Mouse (Mus musculus) MEL-GATA-1-ER (cell line): ENCODE data around the gene Doc2b.
A peak's percentile ranks its signal among the peaks of the same experiment; 100 is the strongest.

Experiments
- DNase-seq: peaks from one replicate; pipeline ENCODE4 v3.0.0-alpha.2; 2012; ENCODE audit warnings: low read depth; ENCODE audit errors: extremely low read depth

Doc2b gene

GRCm38 (mm10) chr11:75793351-75793750, 2.5 kb downstream of the Doc2b start:
- DNase-seq = no peak

DNA sequence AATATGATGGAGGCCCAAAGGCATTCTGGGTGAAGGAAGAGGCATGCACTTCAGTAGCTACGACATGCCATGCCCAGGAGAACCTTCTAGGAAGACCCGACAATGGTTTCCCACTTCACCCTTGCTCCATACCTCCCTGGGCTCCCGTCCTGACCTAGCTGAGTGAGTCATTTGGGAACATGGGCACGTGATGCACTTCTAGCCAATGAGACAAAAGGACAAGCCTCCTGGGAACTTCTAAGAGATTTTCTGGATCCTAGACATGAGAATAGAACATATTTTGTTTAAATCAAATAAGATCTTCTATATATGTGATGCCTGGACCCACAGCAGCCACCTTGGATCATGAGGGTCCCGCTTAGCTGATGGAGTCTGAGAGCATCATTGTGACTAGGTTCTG, 3.3 kb downstream of the Doc2b start:
- no peak for DNase-seq

DNA sequence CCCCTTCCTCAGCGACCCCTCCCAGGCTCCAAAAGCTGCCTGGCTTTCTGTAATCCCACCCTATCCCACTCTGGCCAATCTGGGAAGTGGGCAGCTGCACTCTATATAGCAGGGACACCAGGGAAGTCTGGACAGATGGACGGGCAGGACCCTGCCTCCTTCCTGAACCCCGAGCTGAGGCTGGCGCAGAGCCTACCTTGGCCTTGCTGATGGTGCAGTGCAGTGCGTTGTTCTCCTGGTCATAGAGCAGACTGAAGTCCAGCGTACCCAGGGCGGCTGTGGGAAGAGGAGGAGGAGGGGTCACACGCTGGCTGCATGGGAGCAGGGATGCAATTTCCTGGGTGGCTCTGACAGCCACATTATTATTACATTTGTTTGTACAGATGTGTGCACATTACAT, 10.0 kb downstream of the Doc2b start:
- no peak for DNase-seq

- DNase-seq = no peak
These were observed 12.1 kb downstream of the Doc2b start for GRCm38 (mm10) chr11:75783799-75784198.

DNA sequence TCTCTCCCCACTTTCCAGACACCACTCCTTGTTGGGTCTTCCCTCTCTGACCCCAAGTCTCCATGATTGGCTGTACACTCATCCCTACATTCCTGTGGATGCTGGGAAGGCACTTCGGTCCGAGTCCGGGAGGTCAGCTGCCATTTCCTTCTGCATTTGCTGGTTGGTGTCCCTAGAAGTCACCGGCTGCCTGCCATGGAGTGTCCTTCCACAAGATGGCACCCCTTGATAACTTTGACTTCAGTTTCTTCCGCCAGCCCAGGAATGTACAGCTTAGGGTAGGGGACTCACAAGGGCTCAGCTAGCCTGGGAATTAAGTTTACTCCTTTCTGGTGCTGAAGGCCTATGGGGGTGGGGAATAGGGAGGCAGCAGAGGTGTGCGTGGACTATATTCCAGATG, 13.9 kb downstream of the Doc2b start:
- no peak for DNase-seq

- DNase-seq = no peak
These were observed 19.9 kb downstream of the Doc2b start for GRCm38 (mm10) chr11:75775919-75776318.

GRCm38 (mm10) chr11:75772562-75772961, 23.3 kb downstream of the Doc2b start:
- DNase-seq = no peak

- peak; percentile 59 for DNase-seq
These were observed 26.6 kb downstream of the Doc2b start for GRCm38 (mm10) chr11:75769206-75769605.

- DNase-seq = no peak
These were observed 27.5 kb downstream of the Doc2b start for GRCm38 (mm10) chr11:75768091-75768989.

DNA sequence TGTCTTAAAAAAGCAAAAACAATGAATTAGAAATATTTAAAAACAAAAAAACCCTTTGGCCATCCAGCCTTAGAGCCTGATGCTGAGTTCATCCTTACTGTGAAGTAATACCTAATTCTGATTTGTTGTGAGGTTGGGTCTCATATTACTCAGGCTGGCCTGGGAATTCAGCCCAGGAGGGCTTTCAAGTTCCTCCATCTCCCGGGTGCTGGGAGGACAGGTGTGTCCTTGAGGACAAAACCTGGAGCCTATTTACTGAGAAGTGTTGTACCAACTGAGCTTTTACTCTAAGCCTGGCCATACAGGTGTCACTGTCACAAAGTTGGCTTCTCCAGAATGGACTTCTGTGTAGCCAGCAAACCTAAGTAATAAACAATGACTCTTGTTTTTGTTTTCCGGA, 28.8 kb downstream of the Doc2b start:
- DNase-seq = no peak

GRCm38 (mm10) chr11:75765161-75765560, 30.7 kb downstream of the Doc2b start:
- no peak for DNase-seq

- no peak for DNase-seq
These were observed 31.3 kb downstream of the Doc2b start for GRCm38 (mm10) chr11:75764521-75765023.

DNA sequence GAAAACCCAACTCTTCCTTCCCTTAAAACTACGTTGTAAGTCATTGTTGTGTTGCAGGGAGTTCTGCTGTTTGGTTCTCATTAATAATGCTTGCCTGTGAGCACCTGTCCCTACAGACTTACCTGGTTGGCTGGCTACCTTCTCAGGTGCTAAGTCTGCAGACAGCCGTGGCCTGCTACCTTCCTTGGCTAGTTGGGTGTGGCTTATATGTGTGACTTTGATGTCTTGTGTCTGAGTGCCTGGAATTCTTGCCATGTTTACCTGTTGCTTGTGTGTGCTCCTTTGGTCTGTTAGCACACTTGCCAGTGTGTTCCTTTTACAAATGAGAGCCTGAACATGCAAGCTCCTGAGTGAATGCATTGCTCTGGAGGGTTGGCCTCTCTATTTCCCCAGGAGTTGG, 33.1 kb downstream of the Doc2b start:
- DNase-seq = no peak

DNA sequence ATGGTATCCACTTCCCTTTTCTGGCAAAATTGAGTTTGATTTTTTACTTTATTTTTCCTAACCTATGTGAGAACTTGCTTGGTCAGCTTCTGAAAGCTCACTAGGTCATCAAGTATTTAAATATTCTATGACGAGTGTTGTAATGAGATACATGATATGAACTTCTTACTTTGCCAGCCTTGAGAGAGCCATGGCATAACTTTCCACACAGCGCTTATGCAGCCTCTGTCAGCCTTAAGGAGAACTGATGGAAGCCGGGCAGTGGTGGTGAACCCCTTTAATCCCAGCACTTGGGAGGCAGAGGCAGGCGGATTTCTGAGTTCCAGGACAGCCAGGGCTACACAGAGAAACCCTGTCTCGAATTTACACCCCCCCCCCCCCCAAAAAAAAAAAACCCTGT, 35.1 kb downstream of the Doc2b start:
- no peak for DNase-seq

GRCm38 (mm10) chr11:75758553-75758952, 37.3 kb downstream of the Doc2b start:
- no peak for DNase-seq

GRCm38 (mm10) chr11:75756687-75757086, 39.2 kb downstream of the Doc2b start:
- no peak for DNase-seq

DNA sequence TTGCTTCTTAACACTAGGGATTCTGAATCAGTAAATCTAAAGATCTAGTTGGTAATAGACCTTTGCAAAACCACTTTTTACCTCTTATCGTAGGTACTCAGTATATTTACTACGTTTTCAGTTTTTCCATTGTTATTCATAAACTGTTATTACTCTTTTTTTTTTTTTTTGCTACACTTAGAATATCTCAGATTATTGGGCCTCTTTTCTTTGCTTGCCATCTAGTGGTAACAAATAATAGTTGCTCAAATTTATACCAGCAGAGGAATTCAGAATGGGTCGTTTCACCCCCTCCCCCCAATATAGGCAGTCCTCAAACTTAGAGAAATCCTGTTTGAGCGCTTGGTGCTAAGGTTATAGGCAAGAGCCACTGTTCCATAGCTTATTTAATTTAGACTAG, 44.8 kb downstream of the Doc2b start:
- no peak for DNase-seq

- DNase-seq = no peak
These were observed 45.3 kb downstream of the Doc2b start for GRCm38 (mm10) chr11:75750537-75750936.

- DNase-seq = no peak
These were observed 51.1 kb downstream of the Doc2b start for GRCm38 (mm10) chr11:75744761-75745160.

- no peak for DNase-seq
These were observed 54.2 kb downstream of the Doc2b start for GRCm38 (mm10) chr11:75741615-75742014.

GRCm38 (mm10) chr11:75740204-75740603, 55.6 kb downstream of the Doc2b start:
- no peak for DNase-seq

GRCm38 (mm10) chr11:75738477-75738821, 57.4 kb downstream of the Doc2b start:
- DNase-seq = no peak

GRCm38 (mm10) chr11:75737806-75738476, 57.9 kb downstream of the Doc2b start:
- no peak for DNase-seq
